Mouse (Mus musculus) adrenal gland, postnatal 25 days (tissue): ENCODE results near the gene Apoa4. TPM values are rescaled to one million over a fixed set of nuclear protein-coding genes. Genes with fewer than 3 reads are reported as not detected.
A peak's percentile ranks its signal among the peaks of the same experiment; 100 is the strongest.

Experiments used
- DNase-seq: peaks from one replicate; pipeline ENCODE4 v3.0.0; 2021; ENCODE audit warnings: mixed read lengths
- long read RNA-seq: library from polyadenylated mRNA; stranded (forward); transcript quantifications from one replicate; pipeline ENCODE4 v2.0.0, GENCODE M21; 2021
- total RNA-seq: library from RNA; stranded (reverse); gene quantifications from 2 replicates; pipeline ENCODE4 v1.2.3, GENCODE M21; 2021

The Apoa4 gene
- 1.00 TPM in 1 of 2 replicates, not detected in the other for total RNA-seq
- long read RNA-seq, transcript Apoa4-201 (3 exons, 1,815 nt): major isoform, 41 of 76 reads
- long read RNA-seq, partial matches to known transcripts: 34 of 76 reads
- long read RNA-seq, other reads (novel, unspliced or antisense): 1 of 76 reads

DNA sequence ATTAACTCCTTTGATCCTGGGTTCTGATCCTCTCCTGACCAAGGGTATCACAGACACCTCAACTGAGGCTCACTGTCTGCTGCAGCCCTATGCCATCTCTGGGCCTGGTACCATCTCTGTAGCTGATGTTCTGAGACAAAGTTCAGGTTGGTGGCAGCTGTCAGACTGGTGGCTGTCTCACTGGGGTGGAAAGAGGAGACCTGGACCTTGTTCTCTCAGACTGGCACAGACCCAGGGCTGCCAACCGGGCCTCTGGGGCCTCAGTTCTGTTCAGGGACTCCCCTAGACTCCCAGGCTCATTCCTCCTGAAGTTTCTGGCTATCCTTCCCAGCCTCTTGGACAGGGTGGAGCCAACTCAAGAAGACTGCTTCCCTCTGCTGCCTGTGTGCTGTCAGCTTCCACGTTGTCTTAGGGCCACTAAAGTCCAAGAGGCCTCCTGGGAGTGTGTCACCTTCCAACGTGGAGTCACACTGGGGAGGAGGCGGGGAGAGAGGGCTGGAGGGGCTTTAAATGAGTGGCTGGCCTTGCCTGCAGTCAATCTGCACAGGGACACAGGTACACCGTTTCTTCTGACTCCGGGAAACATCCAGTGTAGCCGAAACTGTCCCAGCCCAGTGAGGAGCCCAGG, at the start of gene Apoa4:
Gene Apoa4, plus strand, starts transcription at position 171 of the 628 bp plus-strand sequence.
- DNase-seq: no peak

DNA sequence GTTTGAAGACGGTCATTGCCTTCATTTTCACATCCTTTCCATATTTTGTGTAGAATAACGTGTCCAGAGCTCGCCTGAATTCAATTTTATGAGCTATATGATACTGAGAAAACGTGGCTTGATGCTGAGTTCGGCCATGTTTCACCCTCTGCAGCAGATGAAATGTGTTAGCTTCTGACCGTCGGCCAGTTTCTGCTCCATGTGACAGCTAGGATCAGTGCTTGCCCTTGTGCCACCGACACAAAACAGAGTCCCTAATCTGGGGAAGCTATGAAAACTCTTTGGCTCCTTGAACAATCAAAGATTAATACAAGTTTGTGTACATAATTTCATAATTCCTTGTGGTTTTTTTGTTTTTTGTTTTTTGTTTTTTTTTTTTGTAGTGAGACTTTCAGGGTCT, 49.3 kb upstream of the Apoa4 start:
- no peak for DNase-seq

DNA sequence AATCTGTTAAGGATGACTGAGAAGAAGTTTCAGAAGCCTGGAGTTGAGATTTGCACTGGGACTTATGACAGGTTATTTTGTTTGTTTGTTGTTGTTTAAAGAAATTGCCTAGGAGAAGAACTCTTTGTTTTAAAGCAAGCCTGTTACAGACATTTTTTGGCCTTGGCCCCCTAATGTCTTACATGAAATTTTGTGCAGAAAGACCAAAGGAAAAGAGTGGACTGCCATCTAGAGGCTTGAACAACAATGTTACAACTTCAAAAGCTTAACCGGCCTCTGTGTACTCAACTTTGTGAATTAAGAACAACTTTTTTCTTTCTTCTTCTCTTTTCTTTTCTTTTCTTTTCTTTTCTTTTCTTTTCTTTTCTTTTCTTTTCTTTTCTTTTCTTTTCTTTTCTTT, 48.9 kb upstream of the Apoa4 start:
- DNase-seq: no peak

DNA sequence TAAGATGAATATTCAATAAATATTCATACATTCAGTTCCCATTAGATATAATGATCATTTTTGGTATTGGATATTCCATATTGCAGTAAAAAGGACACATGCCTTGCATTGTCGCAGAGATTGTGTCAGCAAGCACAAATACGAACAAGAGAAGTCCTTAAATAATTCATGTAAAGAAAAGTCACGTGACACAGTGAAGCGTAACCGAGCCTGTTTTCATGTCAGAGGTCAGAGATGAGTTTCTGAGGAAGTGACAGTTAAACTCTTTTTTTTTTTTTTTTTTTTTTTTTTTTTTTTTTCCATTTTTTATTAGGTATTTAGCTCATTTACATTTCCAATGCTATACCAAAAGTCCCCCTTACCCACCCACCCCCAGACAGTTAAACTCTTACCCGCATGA, 47.9 kb upstream of the Apoa4 start:
- DNase-seq: no peak

DNA sequence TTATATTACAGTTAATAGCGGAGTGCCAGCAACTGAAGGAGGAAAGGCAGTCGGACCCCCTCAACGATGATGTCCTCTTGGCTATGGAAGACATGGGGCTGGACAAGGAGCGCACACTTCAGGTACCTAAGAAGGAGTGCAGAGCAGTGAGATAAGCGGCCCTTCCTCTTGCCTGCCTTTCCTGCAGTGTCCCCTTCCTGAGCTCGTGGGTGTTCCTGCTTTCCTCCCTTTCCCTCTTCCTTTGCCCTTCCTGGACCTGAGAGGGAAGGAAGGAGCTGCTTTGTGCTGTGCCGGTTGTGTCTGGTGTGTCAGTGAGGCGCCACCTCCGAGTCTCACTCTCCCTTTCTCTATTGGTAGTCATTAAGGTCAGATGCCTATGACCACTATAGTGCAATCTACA, 45.7 kb upstream of the Apoa4 start:
- DNase-seq: no peak

DNA sequence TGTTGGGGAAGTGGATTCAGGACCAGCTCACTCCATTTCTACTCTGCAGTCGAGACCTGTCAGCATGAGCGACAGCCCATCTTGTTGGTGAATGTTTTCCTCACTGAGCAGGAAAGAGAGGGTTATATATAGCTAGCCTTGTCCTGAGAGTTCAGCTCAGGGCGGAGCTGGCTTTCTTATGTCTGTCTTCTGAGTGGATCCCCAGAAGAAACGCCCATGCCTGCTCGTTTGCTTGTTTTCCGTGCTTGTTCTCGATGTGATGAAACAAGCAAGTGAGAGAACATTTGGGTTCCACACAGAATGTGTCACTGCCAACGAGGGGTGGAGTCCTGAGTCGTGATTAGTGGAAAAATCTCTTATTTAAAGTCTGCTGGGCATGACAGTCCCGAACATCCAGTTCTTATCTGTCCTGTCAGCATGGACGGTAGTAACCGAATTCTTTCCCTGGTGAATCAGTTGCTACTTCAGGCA, 43.8 kb upstream of the Apoa4 start:
- no peak for DNase-seq

DNA sequence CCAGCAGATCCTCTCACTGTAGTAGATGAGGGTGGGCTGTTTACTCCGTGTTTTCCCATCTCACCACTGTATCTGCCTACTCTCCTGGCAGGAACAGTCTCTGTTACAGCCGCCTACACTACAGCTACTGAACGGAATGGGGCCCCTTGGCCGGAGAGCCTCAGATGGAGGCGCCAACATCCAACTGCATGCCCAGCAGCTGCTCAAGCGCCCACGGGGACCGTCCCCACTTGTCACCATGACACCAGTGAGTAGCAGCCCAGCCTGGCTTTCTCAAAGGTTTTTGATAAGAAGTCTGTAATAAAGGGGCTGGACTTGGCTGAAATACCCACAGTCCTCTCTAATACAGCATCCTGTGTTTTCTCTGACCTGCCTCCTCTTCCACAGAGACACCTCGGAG, 42.0 kb upstream of the Apoa4 start:
- DNase-seq: no peak

DNA sequence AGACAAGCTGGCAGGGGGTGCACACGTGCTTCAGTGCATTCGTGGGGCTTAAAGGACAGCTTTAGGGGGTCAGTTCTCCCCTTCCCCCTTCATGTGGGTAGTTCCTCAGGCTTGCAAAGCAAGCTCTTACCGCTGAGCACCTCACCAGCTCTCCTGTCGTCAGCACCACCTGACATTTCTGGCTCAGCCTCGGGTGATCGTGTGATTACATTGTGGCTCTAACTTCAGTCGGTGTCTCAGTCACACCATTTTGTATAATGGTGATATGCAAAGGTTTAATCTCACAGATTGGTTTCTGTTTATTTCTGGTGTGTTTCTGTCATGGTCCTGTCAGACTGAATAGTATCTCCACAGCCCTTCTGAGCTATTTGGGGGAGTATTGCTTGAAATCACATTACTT, 41.6 kb upstream of the Apoa4 start:
- no peak for DNase-seq

DNA sequence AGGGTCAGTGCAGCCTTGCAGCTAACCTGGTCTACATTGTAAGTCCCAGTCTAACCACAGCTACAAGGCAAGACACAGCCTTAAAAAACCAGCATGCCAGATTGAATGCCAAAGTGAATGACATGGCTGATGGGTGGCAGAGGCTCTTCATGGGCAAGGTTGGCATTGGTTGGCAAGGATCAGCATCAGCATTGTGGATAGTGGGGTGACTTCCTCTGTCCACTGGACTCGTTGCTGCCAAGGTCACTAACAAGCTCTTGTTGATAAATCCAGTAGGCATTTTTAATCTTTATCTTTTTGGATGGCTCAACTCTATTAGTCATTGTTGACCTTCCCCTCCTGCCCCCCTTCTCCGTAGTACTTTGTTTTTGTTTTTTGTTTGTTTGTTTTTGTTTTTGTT, 40.9 kb upstream of the Apoa4 start:
- no peak for DNase-seq

DNA sequence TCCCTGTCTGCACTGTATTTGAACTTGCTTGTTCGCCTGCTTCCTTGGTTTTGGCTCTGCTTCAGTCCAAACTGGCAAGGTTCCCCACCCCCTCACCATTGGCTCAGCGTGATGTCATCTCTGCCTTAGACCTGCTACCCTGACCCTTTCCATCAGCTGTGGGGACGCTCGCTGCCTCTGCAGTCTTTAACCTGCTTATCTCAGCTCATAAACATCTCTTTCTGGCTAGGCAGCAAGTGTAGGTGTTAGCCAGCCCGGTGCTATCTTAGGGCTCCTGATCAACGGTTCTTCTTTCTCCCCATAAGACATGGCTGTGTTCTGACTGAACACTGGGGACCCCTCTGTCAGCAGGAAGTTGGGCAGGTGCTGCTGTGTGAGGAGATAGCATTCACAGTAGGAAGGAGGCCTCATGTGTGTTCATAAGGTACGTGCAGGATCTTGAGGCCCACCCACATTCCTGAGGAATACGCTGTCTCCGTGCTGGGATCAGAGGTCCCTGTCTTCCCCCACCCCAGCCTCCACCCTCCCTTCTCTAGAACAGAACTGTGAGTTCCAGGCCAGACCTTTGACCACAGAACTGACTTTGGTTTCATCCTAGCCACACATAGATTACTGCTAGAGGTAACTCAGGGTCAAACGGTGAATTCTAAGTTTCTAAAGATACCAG, 33.5 kb upstream of the Apoa4 start:
- DNase-seq: no peak

DNA sequence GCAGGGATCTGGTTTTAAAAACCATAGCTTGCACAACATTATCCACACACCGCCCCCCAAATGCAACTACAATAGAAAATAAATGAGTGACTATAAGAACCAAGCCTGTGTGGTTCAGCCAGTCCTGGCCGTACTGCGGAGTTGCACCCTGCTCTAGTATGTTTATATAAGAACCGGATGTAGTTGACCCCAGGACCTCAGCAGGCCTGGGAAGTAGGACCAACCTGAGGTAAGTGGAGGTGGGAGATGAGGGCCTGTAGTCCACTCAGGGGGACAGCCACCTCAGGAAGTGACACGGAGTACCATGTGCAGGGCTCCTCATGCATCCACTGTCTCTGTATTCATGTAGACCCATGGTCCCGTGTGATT, 33.0 kb upstream of the Apoa4 start:
- no peak for DNase-seq

DNA sequence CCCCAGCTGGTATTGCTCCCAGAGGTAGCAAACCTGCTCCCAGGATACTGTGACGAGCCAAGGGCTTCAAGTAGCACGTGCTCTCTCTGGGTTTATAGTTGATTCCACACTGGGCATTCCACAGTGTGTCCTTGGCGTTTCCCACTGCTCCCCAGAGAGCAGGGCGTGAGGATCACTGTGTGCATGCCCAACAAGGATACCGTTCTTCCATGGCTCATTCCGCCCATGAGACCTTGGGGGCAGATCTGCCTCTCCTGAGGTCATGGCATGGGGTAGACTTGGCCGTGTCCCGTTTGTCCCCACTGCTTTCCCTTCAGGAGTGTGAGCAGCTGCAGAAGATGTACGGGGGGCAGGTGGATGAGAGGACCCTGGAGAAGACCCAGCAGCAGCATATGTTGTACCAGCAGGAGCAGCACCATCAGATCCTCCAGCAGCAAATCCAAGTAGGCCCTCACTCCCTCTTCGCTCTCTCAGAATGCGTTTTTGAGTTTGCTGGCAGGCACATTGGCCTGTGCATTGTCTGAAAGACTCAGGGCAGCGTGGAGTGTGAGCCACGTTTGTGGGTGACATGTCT, 32.0 kb upstream of the Apoa4 start:
- DNase-seq: peak; percentile 50

DNA sequence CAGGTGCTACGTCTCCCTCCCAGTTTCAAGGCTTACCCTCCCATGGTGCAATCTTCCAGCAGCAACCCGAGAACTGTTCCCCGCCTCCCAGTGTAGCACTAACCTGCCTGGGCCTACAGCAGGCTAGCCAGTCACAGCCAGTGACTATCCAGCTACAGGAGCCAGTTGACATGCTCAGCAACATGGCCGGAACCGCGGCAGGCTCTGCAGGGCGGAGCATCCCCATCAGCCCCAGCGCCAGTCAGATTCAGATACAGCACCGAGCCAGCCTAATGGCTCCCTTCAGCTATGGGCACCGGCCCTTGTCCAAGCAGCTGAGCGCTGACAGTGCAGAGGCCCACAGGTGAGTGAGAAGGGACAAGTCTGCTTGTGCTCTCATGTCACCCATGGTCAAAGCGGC, 30.0 kb upstream of the Apoa4 start:
- no peak for DNase-seq

DNA sequence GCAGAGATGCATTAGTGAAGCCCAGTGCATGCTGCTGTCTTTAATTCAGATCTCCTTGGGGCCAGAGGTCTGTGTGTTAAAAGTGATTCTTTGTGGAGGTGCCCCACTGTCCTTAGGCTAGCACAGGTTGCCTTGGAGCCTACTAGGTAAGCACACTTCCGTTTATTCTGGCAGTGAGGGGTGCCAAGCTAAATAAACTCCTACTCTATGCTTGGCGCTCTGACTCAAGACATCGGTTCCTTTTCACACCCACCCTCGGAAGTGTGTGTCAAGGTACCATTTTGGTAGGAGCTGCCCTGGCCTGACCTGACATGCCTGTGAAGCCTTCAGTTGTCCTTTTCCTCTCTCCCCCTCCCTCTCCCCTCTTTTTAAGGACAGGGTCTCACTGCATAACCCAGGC, 26.2 kb upstream of the Apoa4 start:
- no peak for DNase-seq

DNA sequence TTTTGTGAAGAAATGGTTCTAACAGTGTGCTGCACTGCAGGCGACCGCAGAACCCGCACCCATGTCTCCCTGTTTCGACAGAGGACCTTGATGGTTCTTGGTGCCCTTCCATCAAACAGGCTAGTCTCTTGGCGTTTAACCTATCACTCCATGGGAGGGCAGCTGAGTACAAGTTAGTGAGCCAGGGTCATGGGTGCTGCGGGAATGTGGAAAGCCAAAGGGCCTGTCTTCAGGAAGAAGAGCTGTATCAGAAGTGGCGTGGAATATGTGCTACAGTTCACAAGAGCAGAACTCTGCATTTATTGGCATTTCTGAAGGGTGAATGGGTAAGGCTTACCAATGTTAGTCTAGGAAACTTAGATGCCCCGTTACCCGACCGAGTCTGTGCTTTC, 25.6 kb upstream of the Apoa4 start:
- DNase-seq: no peak

DNA sequence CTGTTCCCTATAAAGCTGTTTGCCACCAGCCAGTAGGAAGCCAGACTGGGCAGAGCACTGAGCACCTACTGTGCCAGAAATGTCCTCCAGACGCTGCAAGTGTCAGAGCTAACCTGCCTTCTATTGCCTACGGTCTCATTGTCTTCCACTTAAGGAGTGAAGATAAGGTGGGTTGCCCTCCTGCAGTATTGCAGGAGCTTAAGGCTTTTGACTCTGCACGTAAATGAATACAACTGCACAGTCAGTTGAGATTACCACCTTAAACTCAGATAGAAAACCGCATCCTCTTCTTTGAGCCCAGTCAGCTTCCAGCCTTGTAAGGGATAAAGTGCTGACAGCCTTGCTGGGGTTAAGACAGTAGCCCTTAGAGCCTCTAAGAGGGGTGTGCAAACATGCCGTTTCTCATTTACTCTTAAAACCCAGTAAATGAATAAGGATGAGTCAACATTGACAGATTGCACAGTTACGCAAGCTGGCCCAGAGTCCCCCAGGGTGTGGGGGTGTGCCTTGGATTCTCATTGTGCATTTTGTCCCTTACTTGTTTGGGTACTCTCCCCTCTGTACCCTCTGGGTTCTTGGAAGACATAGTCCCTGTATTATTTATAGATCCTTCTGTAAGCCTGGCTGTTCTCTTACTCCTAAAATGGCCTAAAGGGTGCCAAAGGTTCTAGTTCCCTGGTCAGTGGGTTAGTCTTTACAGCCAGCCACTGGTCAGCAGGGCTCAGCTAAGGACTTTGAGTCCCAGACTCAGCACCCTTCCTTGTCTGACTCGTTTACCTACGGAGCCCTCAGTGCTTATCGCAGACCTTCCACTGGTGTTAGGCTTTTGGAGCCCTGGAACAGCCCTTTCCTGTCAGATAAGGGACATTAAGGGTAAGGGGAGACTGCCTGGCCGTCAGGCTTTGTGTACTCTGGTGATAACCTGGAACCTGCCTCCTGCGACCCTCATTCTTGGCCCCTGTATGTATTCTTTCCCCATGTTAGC, 24.9 kb upstream of the Apoa4 start:
- no peak for DNase-seq

DNA sequence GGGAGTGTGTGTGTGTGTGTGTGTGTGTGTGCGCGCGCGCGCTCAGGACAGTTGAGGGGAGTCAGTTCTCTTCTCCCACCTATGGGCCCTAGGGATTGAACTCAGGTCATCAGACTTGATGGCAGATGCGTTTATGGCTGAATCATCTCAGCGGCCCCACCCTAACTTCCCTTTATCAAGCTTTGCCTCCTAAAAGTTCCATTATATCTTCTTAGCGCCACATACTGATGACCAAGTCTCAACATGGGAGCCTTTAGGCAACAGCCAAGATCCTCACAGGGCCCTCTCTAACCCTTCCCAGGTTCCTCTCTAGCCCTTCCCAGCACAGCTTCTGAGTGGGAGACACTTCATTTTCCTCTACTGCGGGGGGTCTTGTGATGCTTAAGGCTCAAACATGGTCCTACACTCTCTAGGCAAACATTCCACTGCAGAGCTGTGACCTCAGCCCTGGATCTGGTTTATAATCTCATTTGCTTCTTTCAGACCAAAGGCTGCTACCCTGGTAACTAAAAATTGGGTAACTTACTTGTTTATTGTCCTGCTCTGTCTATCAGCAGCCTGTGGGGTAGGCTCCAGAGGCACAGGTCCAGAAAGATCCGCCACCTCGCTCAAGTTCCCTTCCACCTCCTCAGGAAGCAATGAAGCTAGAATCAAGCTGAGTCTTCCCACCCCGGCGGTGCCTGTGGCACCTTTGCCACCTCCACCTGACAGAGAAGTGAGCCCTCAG, 23.6 kb upstream of the Apoa4 start:
- no peak for DNase-seq

DNA sequence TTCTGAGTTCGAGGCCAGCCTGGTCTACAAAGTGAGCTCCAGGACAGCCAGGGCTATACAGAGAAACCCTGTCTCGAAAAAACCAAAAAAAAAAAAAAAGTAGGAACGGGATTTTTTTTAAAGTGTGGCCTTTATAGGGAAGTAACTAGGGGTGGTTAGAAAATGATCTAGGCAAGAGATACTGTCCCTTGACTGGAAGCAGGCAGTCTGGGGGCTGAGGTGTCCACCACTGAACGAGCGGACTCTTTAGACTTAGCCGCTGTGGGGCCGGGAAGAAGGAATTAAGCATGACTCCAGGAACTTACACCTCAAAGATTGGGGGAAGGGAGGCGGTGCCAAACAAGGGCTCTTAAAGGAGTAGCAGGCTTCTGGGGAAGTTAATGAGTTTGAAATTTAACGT, 22.3 kb upstream of the Apoa4 start:
- no peak for DNase-seq

DNA sequence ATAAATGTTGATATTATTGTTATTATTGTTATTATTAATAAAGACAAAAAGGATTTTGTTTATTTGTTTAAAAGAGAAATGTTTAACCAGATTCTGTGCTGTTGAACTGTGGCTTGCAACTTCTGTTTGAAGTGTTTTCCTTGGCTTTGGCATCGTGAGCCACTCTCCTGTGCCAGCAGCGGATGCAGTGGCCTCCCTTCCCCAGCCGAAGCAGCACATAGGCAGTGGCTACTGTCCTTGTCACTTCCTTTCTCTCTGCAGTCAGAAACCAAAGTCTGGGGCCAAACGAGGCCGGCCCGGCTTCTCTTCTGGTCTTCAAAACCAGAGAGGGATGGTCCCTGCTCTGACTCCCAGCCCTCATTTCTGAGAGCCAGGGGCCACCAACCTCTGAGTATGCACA, 17.4 kb upstream of the Apoa4 start:
- DNase-seq: no peak

DNA sequence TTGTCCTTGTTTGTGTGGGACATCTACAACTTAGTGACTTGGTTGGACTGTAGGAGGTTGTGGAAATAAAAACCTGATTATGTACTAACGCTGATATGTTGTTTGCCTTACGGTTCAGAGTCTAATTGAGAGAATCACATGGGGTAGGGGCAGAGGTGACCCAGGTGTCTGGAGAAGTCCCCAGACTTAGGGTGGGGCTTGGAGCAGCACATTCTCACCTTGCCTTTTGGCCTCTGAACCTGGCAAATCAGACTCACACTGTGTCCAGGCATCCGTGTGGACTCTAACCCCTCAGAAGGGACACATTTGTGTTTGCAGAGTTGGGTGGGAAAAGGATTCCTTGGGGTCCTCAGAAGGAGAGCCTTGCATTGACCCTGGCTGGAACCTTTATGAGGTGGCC, 16.4 kb upstream of the Apoa4 start:
- no peak for DNase-seq

DNA sequence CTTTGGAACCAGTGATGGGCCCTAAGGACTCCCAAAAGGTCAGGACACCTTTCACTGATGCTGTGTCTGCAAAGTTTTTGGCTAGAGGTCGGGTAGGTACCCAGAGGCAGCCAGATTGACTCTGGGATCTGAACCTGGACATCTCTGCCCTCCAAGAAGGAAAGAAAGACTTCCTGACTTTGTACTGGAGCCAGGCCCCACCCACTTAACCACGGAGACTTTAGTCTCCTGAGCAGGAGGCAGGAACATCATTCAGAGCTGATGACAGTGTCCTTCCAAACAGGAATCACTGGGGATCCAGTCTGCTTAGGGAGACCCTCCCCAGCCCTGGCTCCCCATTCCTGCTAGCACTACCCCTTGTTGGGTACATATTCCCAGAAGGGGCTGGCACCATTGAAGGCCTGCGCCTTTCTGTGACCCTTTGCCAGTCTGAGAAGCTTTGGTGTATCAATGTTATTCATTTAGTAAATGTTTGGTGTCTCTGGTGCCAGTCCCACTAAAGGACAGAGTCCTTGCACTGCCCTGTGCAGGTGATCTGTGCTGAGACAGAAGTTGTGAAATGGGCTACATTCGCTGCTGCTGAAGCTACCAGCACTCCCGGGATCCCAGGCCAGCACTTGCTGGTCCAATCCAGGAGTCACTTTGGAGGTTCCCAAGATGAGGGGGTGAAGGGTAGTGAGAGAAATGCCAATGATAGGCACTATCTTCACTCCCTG, 15.4 kb upstream of the Apoa4 start:
- DNase-seq: no peak
